ENCODE assay signal across 24 mouse cellular contexts in the genomic region with DNA sequence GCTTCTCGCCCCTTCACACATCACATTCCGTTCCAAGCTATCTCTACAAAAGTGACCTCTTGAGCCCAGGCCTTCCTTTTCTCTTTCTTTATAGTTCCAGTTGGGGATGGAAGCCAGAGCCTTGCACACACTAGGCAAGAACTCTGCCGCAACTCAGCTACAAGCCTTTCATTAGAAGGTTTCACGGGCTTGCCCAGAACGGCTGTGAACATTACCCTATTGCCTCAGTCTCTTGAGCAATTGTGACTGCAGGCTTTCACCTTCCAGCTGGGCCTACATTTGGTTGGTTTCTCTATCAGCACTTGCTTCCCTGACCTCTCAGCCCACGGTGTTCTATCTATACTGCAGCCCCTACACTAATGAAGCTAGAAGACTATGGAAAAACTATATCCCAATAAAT. TPM values are rescaled to one million over a fixed set of nuclear protein-coding genes. Genes with fewer than 3 reads are reported as not detected.
DNase-seq lines count a peak whose midpoint lies in the region; ATAC-seq and TF ChIP-seq lines count a peak whose summit lies in the region.
"Had no signal": no experiment of that assay in that cellular context is flagged by ENCODE, and none has a peak within 500 bp of the region (broad histone marks: within the 10 kb centered on the region; RNA-seq: fewer than 3 reads in every experiment).

No protein-coding gene starts in this region.

- no peak overlapping the region for H3K4me2 ChIP-seq in liver, embryonic 15.5 days
- no peak overlapping the region for H3K4me2 ChIP-seq in hindbrain, embryonic 16.5 days (ENCODE audit: low read length)
- H3K4me2 ChIP-seq: embryonic facial prominence, embryonic 15.5 days; forebrain, embryonic 13.5 days; heart, embryonic 15.5 days; hindbrain, embryonic 12.5 days; lung, embryonic 14.5 days had no signal

- peak; percentile 34 for DNase-seq in kidney, adult 2 months
- DNase-seq in kidney, postnatal 4 days = no peak
- peak; percentile 78 for DNase-seq in adipocyte (ENCODE audit: low spot score)
- peak; percentile 87 for DNase-seq in fat pad, adult 2 months (ENCODE audit: extremely low read depth, low read depth, low spot score)
- no peak for DNase-seq in spleen, postnatal 36 days (ENCODE audit: low spot score in 2 of 2)
- no peak for DNase-seq in left cerebral cortex, adult 11 months (ENCODE audit: low spot score)
- DNase-seq: cerebellum, adult 8-10 months; cerebellum, postnatal 25 days; gastrocnemius, postnatal 14 days; heart, adult 11 months; lung, embryonic 14.5 days; lung, postnatal 14 days; midbrain, embryonic 14.5 days; thymus, adult 2 months; thymus, postnatal 4 days had no signal

- 81% methylated on average over 6 of the region's 6 CpGs for WGBS in kidney, adult 2 months
- WGBS in liver, embryonic 15.5 days (ENCODE audit: insufficient replicate concordance) = 57% methylated on average over 6 of the region's 6 CpGs
- WGBS in hindbrain, embryonic 16.5 days = 90% methylated on average over 6 of the region's 6 CpGs

- H3K4me1 ChIP-seq in kidney, adult 2 months (ENCODE audit: control insufficient read depth, insufficient read depth, low read length) = no peaks in the 10 kb centered on the region; the same call in 1 of the 2 replicates
- no peaks in the 10 kb centered on the region for H3K4me1 ChIP-seq in liver, embryonic 15.5 days (replicated peaks)
- no peaks in the 10 kb centered on the region for H3K4me1 ChIP-seq in hindbrain, embryonic 16.5 days (ENCODE audit: control insufficient read depth, insufficient read depth, low read depth, low read length)

- H3K27me3 ChIP-seq in kidney, adult 2 months (replicated peaks; ENCODE audit: control insufficient read depth, insufficient read depth, low read length) = no peaks in the 10 kb centered on the region
- no peaks in the 10 kb centered on the region for H3K27me3 ChIP-seq in liver, embryonic 15.5 days
- H3K27me3 ChIP-seq in hindbrain, embryonic 16.5 days (replicated peaks; ENCODE audit: control insufficient read depth, insufficient read depth, low read length) = no peaks in the 10 kb centered on the region
- H3K27me3 ChIP-seq: embryonic facial prominence, embryonic 15.5 days; forebrain, embryonic 13.5 days; heart, embryonic 15.5 days; hindbrain, embryonic 12.5 days had no signal

- H3K36me3 ChIP-seq in kidney, adult 2 months (ENCODE audit: control insufficient read depth, insufficient read depth, low read length) = no peaks in the 10 kb centered on the region
- no peaks in the 10 kb centered on the region for H3K36me3 ChIP-seq in liver, embryonic 15.5 days (replicated peaks)
- H3K36me3 ChIP-seq in hindbrain, embryonic 16.5 days (ENCODE audit: control insufficient read depth, insufficient read depth, low read length) = no peaks in the 10 kb centered on the region
- H3K36me3 ChIP-seq: embryonic facial prominence, embryonic 10.5 days; embryonic facial prominence, embryonic 15.5 days; heart, embryonic 10.5 days; heart, embryonic 15.5 days; hindbrain, embryonic 12.5 days had no signal

- no peak overlapping the region for H3K4me3 ChIP-seq in kidney, adult 2 months (ENCODE audit: insufficient read depth, low read depth, low read length)
- no peak overlapping the region for H3K4me3 ChIP-seq in liver, embryonic 15.5 days (replicated peaks)
- no peak overlapping the region for H3K4me3 ChIP-seq in hindbrain, embryonic 16.5 days (ENCODE audit: low read length)
- H3K4me3 ChIP-seq: embryonic facial prominence, embryonic 10.5 days; embryonic facial prominence, embryonic 15.5 days; forebrain, embryonic 13.5 days; heart, embryonic 10.5 days; heart, embryonic 15.5 days; hindbrain, embryonic 12.5 days had no signal

- no peak overlapping the region for H3K9ac ChIP-seq in liver, embryonic 15.5 days
- no peak overlapping the region for H3K9ac ChIP-seq in hindbrain, embryonic 16.5 days (ENCODE audit: low read depth, low read length)
- H3K9ac ChIP-seq: embryonic facial prominence, embryonic 15.5 days; forebrain, embryonic 13.5 days; heart, embryonic 15.5 days; hindbrain, embryonic 12.5 days; lung, embryonic 14.5 days had no signal

- H3K27ac ChIP-seq in kidney, adult 2 months (ENCODE audit: insufficient read depth, low read depth, low read length) = no peak overlapping the region
- H3K27ac ChIP-seq in liver, embryonic 15.5 days (replicated peaks) = no peak overlapping the region
- H3K27ac ChIP-seq in hindbrain, embryonic 16.5 days (ENCODE audit: low read depth, low read length) = no peak overlapping the region
- H3K27ac ChIP-seq: embryonic facial prominence, embryonic 10.5 days; embryonic facial prominence, embryonic 15.5 days; forebrain, embryonic 13.5 days; heart, embryonic 10.5 days; heart, embryonic 15.5 days; hindbrain, embryonic 12.5 days had no signal

- H3K9me3 ChIP-seq in liver, embryonic 15.5 days (replicated peaks) = no peaks in the 10 kb centered on the region
- no peaks in the 10 kb centered on the region for H3K9me3 ChIP-seq in hindbrain, embryonic 16.5 days (ENCODE audit: control insufficient read depth, low read length)
- H3K9me3 ChIP-seq: embryonic facial prominence, embryonic 10.5 days; embryonic facial prominence, embryonic 15.5 days; forebrain, embryonic 13.5 days; heart, embryonic 10.5 days; heart, embryonic 15.5 days; hindbrain, embryonic 12.5 days had no signal

- no peak for TF ChIP-seq CTCF in kidney, adult 2 months (conservative IDR thresholded peaks at IDR 0.05; ENCODE audit: insufficient read depth, insufficient read length, low read depth, low read length)

- ATAC-seq in liver, embryonic 15.5 days (ENCODE audit: insufficient read depth) = peak; percentile 44
- ATAC-seq in hindbrain, embryonic 16.5 days = no peak
- ATAC-seq: forebrain, embryonic 13.5 days; intestine, embryonic 16.5 days had no signal

- TF ChIP-seq POLR2A in kidney, adult 2 months (IDR thresholded peaks at IDR 0.05; ENCODE audit: low read depth, low read length) = no peak

RNA-seq across cellular contexts. Expression of gene 1190002N15Rik, which starts 58.9 kb away (rescaled TPM):
- 3.7 and 4.7 TPM in 2 replicates for polyA plus RNA-seq in kidney, adult 2 months (2012; rRNA removed)
- polyA plus RNA-seq in liver, embryonic 15.5 days (2015; fragmentation: Nextera tagmentation; extraction: Ambion mirVana) = 8.5 and 10.1 TPM in 2 replicates
- 4.3 and 4.6 TPM in 2 replicates for polyA plus RNA-seq in hindbrain, embryonic 16.5 days (2015; fragmentation: Nextera tagmentation; extraction: Ambion mirVana)

Comparison
In these comparisons a context has a peak if more than half of its experiments do, and no peak if none do; other contexts are left out.
1. DNase-seq: peak in kidney, adult 2 months (single experiment), adipocyte (single experiment) and fat pad, adult 2 months (single experiment); none in kidney, postnatal 4 days (0 of 2), spleen, postnatal 36 days (0 of 2) and left cerebral cortex, adult 11 months (single experiment).